Mouse (Mus musculus): ENCODE results near the gene Gm37240.

- no peak for TF ChIP-seq ZNF384 (IDR thresholded peaks at IDR 0.05; ENCODE audit: low read depth, low read length)
- TF ChIP-seq ZC3H11A (IDR thresholded peaks at IDR 0.05; ENCODE audit: borderline replicate concordance, low read depth, low read length): no peak
- no peak for TF ChIP-seq CHD2 (IDR thresholded peaks at IDR 0.05; ENCODE audit: low read depth, low read length)
- TF ChIP-seq MAFK (IDR thresholded peaks at IDR 0.05; ENCODE audit: insufficient read depth, low read depth, low read length): no peak
- no peak for TF ChIP-seq HCFC1 (IDR thresholded peaks at IDR 0.05; ENCODE audit: borderline replicate concordance, insufficient read depth, low read length)
Measured at GRCm38 (mm10) chr3:85164931-85165330, 722.4 kb downstream of the Gm37240 start.

All from ES-E14 (cell line).